In the genomic region with DNA sequence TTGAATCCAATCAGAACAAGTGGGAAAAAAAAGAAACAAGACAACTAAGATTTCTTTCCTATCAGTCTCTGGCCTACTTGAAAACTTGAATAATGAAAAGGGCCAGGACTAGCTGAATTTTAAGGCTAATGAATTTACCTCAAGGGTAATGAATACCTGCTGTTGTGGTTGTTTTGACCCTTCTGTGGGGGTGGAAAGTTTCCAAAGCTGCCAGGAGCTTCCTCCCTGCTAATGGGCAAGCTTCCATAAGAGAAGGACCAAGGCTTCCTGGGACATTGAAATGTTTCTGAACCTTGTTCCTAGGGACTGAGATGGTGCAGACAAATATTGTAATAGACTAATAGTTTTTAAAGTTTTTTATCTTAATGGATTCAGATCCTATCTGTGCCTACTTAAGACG, we compare ENCODE assay signal across 15 mouse cellular contexts. TPM values are rescaled to one million over a fixed set of nuclear protein-coding genes. Genes with fewer than 3 reads are reported as not detected.
"Had no signal": no experiment of that assay in that cellular context is flagged by ENCODE, and none has a peak within 500 bp of the region (broad histone marks: within the 10 kb centered on the region; RNA-seq: fewer than 3 reads in every experiment).

No protein-coding gene starts in this region.

- DNase-seq: kidney, postnatal 10 days; kidney, postnatal 36 days; layer of hippocampus, postnatal 36 days; liver, embryonic 13.5 days; lung, adult 2 months; lung, postnatal 14 days; lung, postnatal 4 days; midbrain, embryonic 14.5 days; right cerebral cortex, adult 18-20 months; right cerebral cortex, postnatal 14 days; right cerebral cortex, postnatal 4 days; thymus, postnatal 25 days had no signal

RNA-seq across cellular contexts. Expression of a gene that starts 6.9 kb away (rescaled TPM):
- total RNA-seq: liver, adult 2 months; megakaryocyte progenitor cell, adult 5-6 weeks; megakaryocyte-erythroid progenitor cell, adult 5-6 weeks had no signal
